Mouse (Mus musculus) kidney, embryonic 15.5 days (tissue): ENCODE measurements around the gene Slc35e3. TPM values are rescaled to one million over a fixed set of nuclear protein-coding genes. Genes with fewer than 3 reads are reported as not detected.
"Not testable (repeated sequence)": the region's sequence is repeated elsewhere in the genome, so short reads cannot be mapped to it uniquely, and the experiment has no call there.

Experiments
- ATAC-seq: fragments of 200-750 bp; cut with Nextera tagmentation; replicated peaks from 2 replicates; pipeline ENCODE4 v1.8.0; 2017; ENCODE audit warnings: moderate TSS enrichment; ENCODE audit not compliant: low FRiP score
- H3K27ac ChIP-seq: fragments of 300-500 bp; sonication (generic); 2 replicates; pipeline ENCODE4 v1.5.1; 2015; ENCODE audit warnings: mild to moderate bottlenecking, inconsistent platforms
- H3K27me3 ChIP-seq: fragments of 300-500 bp; sonication (generic); 2 replicates; pipeline ENCODE4 v1.6.1; 2015; ENCODE audit warnings: inconsistent platforms
- H3K36me3 ChIP-seq: fragments of 300-500 bp; sonication (generic); 2 replicates; pipeline ENCODE4 v1.6.1; 2015; ENCODE audit warnings: inconsistent platforms
- H3K4me1 ChIP-seq: fragments of 300-500 bp; sonication (generic); 2 replicates; pipeline ENCODE4 v1.6.1; 2015; ENCODE audit warnings: inconsistent platforms
- H3K4me2 ChIP-seq: fragments of 300-500 bp; sonication (generic); 2 replicates; pipeline ENCODE4 v1.6.1; 2015; ENCODE audit warnings: moderate library complexity, mild to moderate bottlenecking, inconsistent platforms
- H3K4me3 ChIP-seq: fragments of 300-500 bp; sonication (generic); replicated peaks from 2 replicates; pipeline ENCODE4 v1.5.1; 2015; ENCODE audit warnings: mild to moderate bottlenecking, inconsistent platforms
- H3K9ac ChIP-seq: fragments of 300-500 bp; sonication (generic); 2 replicates; pipeline ENCODE4 v1.6.1; 2015; ENCODE audit warnings: mild to moderate bottlenecking, inconsistent platforms
- H3K9me3 ChIP-seq: fragments of 300-500 bp; sonication (generic); replicated peaks from 2 replicates; pipeline ENCODE4 v1.6.1; 2016; ENCODE audit warnings: inconsistent platforms
- WGBS: fragments of 180-500 bp; shearing (Covaris S2); methylation state at CpG from one replicate; pipeline ENCODE4 v1.1.7; 2015; ENCODE audit warnings: mixed read lengths; 5-methylcytosine and 5-hydroxymethylcytosine counted together
- polyA plus RNA-seq: library from polyadenylated mRNA; unstranded; fragments of >200 nt; fragmentation: Nextera tagmentation; extraction: Ambion mirVana; gene quantifications from 2 replicates; pipeline ENCODE4 v1.2.1, GENCODE M21; 2015

Gene Slc35e3
- polyA plus RNA-seq, 1 experiment from 2014 or later = 14.8 TPM

- no peaks in the 10 kb centered on the region for H3K9me3 ChIP-seq
- peaks cover 40% of the 10 kb centered on the region for H3K36me3 ChIP-seq
- no peak for ATAC-seq
- no peaks in the 10 kb centered on the region for H3K27me3 ChIP-seq
- no peak overlapping the region for H3K4me2 ChIP-seq
- no peak overlapping the region for H3K9ac ChIP-seq
- H3K4me3 ChIP-seq = no peak overlapping the region
- 94% methylated on average over 6 of the region's 6 CpGs for WGBS
- H3K27ac ChIP-seq = no peak overlapping the region
- no peaks in the 10 kb centered on the region for H3K4me1 ChIP-seq
Measured at GRCm38 (mm10) chr10:117739648-117739948, 6.6 kb downstream of the Slc35e3 start.

- no peak overlapping the region for H3K9ac ChIP-seq
- peaks cover 40% of the 10 kb centered on the region for H3K36me3 ChIP-seq
- H3K27ac ChIP-seq = no peak overlapping the region
- ATAC-seq = no peak
- WGBS = 94% methylated on average over 15 of the region's 15 CpGs
- no peaks in the 10 kb centered on the region for H3K9me3 ChIP-seq
- no peak overlapping the region for H3K4me3 ChIP-seq
- H3K27me3 ChIP-seq = no peaks in the 10 kb centered on the region
- H3K4me1 ChIP-seq = no peaks in the 10 kb centered on the region
- H3K4me2 ChIP-seq = no peak overlapping the region
Measured at GRCm38 (mm10) chr10:117738928-117739647, 7.1 kb downstream of the Slc35e3 start.

- ATAC-seq = no peak
- H3K4me1 ChIP-seq = no peaks in the 10 kb centered on the region
- peaks cover 40% of the 10 kb centered on the region for H3K36me3 ChIP-seq
- no peak overlapping the region for H3K4me2 ChIP-seq
- H3K27ac ChIP-seq = no peak overlapping the region
- WGBS = 87% methylated on average over 13 of the region's 13 CpGs
- no peak overlapping the region for H3K9ac ChIP-seq
- no peaks in the 10 kb centered on the region for H3K9me3 ChIP-seq
- H3K27me3 ChIP-seq = no peaks in the 10 kb centered on the region
- no peak overlapping the region for H3K4me3 ChIP-seq
Measured at GRCm38 (mm10) chr10:117738140-117738921, 7.8 kb downstream of the Slc35e3 start.

- not testable (repeated sequence) for H3K4me3 ChIP-seq, H3K27ac ChIP-seq, H3K9ac ChIP-seq, H3K9me3 ChIP-seq, ATAC-seq, H3K4me2 ChIP-seq, H3K27me3 ChIP-seq, H3K4me1 ChIP-seq
- 92% methylated on average over 8 of the region's 8 CpGs for WGBS
- H3K36me3 ChIP-seq = peaks cover 40% of the 10 kb centered on the region
Measured at GRCm38 (mm10) chr10:117737498-117737897, 8.7 kb downstream of the Slc35e3 start.

GRCm38 (mm10) chr10:117737075-117737474, 9.1 kb downstream of the Slc35e3 start:
- no peak overlapping the region for H3K4me3 ChIP-seq
- H3K9ac ChIP-seq = no peak overlapping the region
- H3K4me2 ChIP-seq = no peak overlapping the region
- no peaks in the 10 kb centered on the region for H3K4me1 ChIP-seq
- no peaks in the 10 kb centered on the region for H3K9me3 ChIP-seq
- peaks cover 40% of the 10 kb centered on the region for H3K36me3 ChIP-seq
- no peak overlapping the region for H3K27ac ChIP-seq
- 86% methylated on average over 4 of the region's 4 CpGs for WGBS
- no peaks in the 10 kb centered on the region for H3K27me3 ChIP-seq
- ATAC-seq = no peak

- 88% methylated on average over 5 of the region's 5 CpGs for WGBS
- H3K4me3 ChIP-seq = no peak overlapping the region
- no peak overlapping the region for H3K9ac ChIP-seq
- no peak overlapping the region for H3K4me2 ChIP-seq
- no peaks in the 10 kb centered on the region for H3K4me1 ChIP-seq
- no peak overlapping the region for H3K27ac ChIP-seq
- ATAC-seq = no peak
- peaks cover 40% of the 10 kb centered on the region for H3K36me3 ChIP-seq
- H3K9me3 ChIP-seq = no peaks in the 10 kb centered on the region
- no peaks in the 10 kb centered on the region for H3K27me3 ChIP-seq
Measured at GRCm38 (mm10) chr10:117736573-117736972, 9.6 kb downstream of the Slc35e3 start.

GRCm38 (mm10) chr10:117735396-117735795, 10.8 kb downstream of the Slc35e3 start:
- not testable (repeated sequence) for H3K9me3 ChIP-seq, ATAC-seq, H3K4me3 ChIP-seq, H3K4me2 ChIP-seq, H3K9ac ChIP-seq, H3K27me3 ChIP-seq, H3K4me1 ChIP-seq, H3K27ac ChIP-seq
- peaks cover 38% of the 10 kb centered on the region for H3K36me3 ChIP-seq
- WGBS = 94% methylated on average over 12 of the region's 12 CpGs

GRCm38 (mm10) chr10:117734104-117734852, 11.9 kb downstream of the Slc35e3 start:
- H3K36me3 ChIP-seq = peaks cover 27% of the 10 kb centered on the region
- ATAC-seq, H3K27me3 ChIP-seq, H3K4me1 ChIP-seq, H3K9ac ChIP-seq, H3K4me3 ChIP-seq, H3K27ac ChIP-seq, H3K9me3 ChIP-seq, H3K4me2 ChIP-seq: not testable (repeated sequence)
- WGBS = 85% methylated on average over 10 of the region's 10 CpGs

- ATAC-seq, H3K27ac ChIP-seq, H3K9me3 ChIP-seq, H3K4me3 ChIP-seq, H3K9ac ChIP-seq, H3K4me1 ChIP-seq, H3K4me2 ChIP-seq, H3K27me3 ChIP-seq: not testable (repeated sequence)
- H3K36me3 ChIP-seq = peaks cover 21% of the 10 kb centered on the region
- 81% methylated on average over 8 of the region's 8 CpGs for WGBS
Measured at GRCm38 (mm10) chr10:117733626-117734025, 12.5 kb downstream of the Slc35e3 start.

GRCm38 (mm10) chr10:117732962-117733592, 13.1 kb downstream of the Slc35e3 start:
- ATAC-seq = no peak
- Histone ChIP-seq H3K27me3 (no peaks in the 10 kb centered on the region), H3K27ac (no peak overlapping the region), H3K36me3 (peaks cover 15% of the 10 kb centered on the region), H3K4me2 (no peak overlapping the region), H3K9ac (no peak overlapping the region), H3K4me1 (no peaks in the 10 kb centered on the region), H3K9me3 (no peaks in the 10 kb centered on the region), H3K4me3 (no peak overlapping the region)
- WGBS = 82% methylated on average over 14 of the region's 14 CpGs

GRCm38 (mm10) chr10:117732184-117732583, 14.0 kb downstream of the Slc35e3 start:
- Histone ChIP-seq H3K4me1 (no peaks in the 10 kb centered on the region), H3K9ac (no peak overlapping the region), H3K27me3 (no peaks in the 10 kb centered on the region), H3K27ac (no peak overlapping the region), H3K4me3 (no peak overlapping the region), H3K9me3 (no peaks in the 10 kb centered on the region), H3K4me2 (no peak overlapping the region), H3K36me3 (peaks cover 8% of the 10 kb centered on the region)
- WGBS = 88% methylated on average over 5 of the region's 5 CpGs
- ATAC-seq = no peak
